Mouse (Mus musculus): Measurements from ENCODE around the gene Chst10. TPM values are rescaled to one million over a fixed set of nuclear protein-coding genes. Genes with fewer than 3 reads are reported as not detected.

Gene Chst10
- polyA plus RNA-seq, 1 experiment from 2014 or later = 50.9 TPM

- Histone ChIP-seq H3K4me1 (no peaks in the 10 kb centered on the region), H3K9ac (replicated peaks) (no peak overlapping the region), H3K36me3 (peaks cover 39% of the 10 kb centered on the region), H3K27me3 (no peaks in the 10 kb centered on the region), H3K4me2 (replicated peaks) (no peak overlapping the region), H3K4me3 (no peak overlapping the region), H3K9me3 (no peaks in the 10 kb centered on the region), H3K27ac (replicated peaks) (no peak overlapping the region)
- no peak for ATAC-seq (replicated peaks)
- WGBS = 82% methylated on average over 9 of the region's 9 CpGs
Measured at GRCm38 (mm10) chr1:38864341-38864740, 33.6 kb downstream of the Chst10 start.

GRCm38 (mm10) chr1:38862213-38862612, 35.7 kb downstream of the Chst10 start:
- no peak overlapping the region for H3K27ac ChIP-seq (replicated peaks)

GRCm38 (mm10) chr1:38860867-38861524, 37.0 kb downstream of the Chst10 start:
- H3K4me2 ChIP-seq (replicated peaks) = no peak overlapping the region
- H3K4me3 ChIP-seq = no peak overlapping the region
- H3K9me3 ChIP-seq = no peaks in the 10 kb centered on the region
- no peaks in the 10 kb centered on the region for H3K4me1 ChIP-seq
- peaks cover 20% of the 10 kb centered on the region for H3K36me3 ChIP-seq
- ATAC-seq (replicated peaks) = peak; percentile 43; the same call in 1 of the 2 replicates
- 88% methylated on average over 9 of the region's 9 CpGs for WGBS
- H3K27ac ChIP-seq (replicated peaks) = peak overlapping the region; percentile 41; the same call in 1 of the 2 replicates
- H3K27me3 ChIP-seq = no peaks in the 10 kb centered on the region
- no peak overlapping the region for H3K9ac ChIP-seq (replicated peaks)

More at GRCm38 (mm10) chr1:38862213-38862612, 35.7 kb downstream of the Chst10 start:
- Histone ChIP-seq H3K9ac (replicated peaks) (no peak overlapping the region), H3K4me3 (no peak overlapping the region), H3K4me2 (replicated peaks) (no peak overlapping the region), H3K27me3 (no peaks in the 10 kb centered on the region), H3K36me3 (peaks cover 28% of the 10 kb centered on the region), H3K4me1 (no peaks in the 10 kb centered on the region), H3K9me3 (no peaks in the 10 kb centered on the region)
- ATAC-seq (replicated peaks) = no peak
- 14% methylated on average over 4 of the region's 4 CpGs for WGBS

GRCm38 (mm10) chr1:38860207-38860606, 37.8 kb downstream of the Chst10 start:
- no peaks in the 10 kb centered on the region for H3K9me3 ChIP-seq
- H3K27ac ChIP-seq (replicated peaks) = no peak overlapping the region

GRCm38 (mm10) chr1:38856196-38856595, 41.8 kb downstream of the Chst10 start:
- ATAC-seq (replicated peaks) = peak; percentile 46; the same call in 1 of the 2 replicates
- Histone ChIP-seq H3K4me2 (replicated peaks) (no peak overlapping the region), H3K27me3 (no peaks in the 10 kb centered on the region), H3K9ac (replicated peaks) (no peak overlapping the region), H3K4me3 (no peak overlapping the region), H3K9me3 (no peaks in the 10 kb centered on the region), H3K4me1 (no peaks in the 10 kb centered on the region), H3K36me3 (no peaks in the 10 kb centered on the region), H3K27ac (replicated peaks) (no peak overlapping the region)
- 6% methylated on average over 3 of the region's 3 CpGs for WGBS

More at GRCm38 (mm10) chr1:38860207-38860606, 37.8 kb downstream of the Chst10 start:
- no peak overlapping the region for H3K4me3 ChIP-seq
- WGBS = 83% methylated on average over 5 of the region's 5 CpGs
- peaks cover 14% of the 10 kb centered on the region for H3K36me3 ChIP-seq
- ATAC-seq (replicated peaks) = no peak
- no peak overlapping the region for H3K4me2 ChIP-seq (replicated peaks)
- no peak overlapping the region for H3K9ac ChIP-seq (replicated peaks)
- no peaks in the 10 kb centered on the region for H3K4me1 ChIP-seq
- H3K27me3 ChIP-seq = no peaks in the 10 kb centered on the region

- Histone ChIP-seq H3K9ac (replicated peaks) (no peak overlapping the region), H3K36me3 (no peaks in the 10 kb centered on the region), H3K27ac (replicated peaks) (no peak overlapping the region), H3K9me3 (no peaks in the 10 kb centered on the region), H3K4me1 (peaks cover 17% of the 10 kb centered on the region), H3K27me3 (no peaks in the 10 kb centered on the region), H3K4me2 (replicated peaks) (no peak overlapping the region), H3K4me3 (no peak overlapping the region)
- whole genome bisulfite sequencing = 45% methylated on average over 2 of the region's 2 CpGs
- ATAC-seq (replicated peaks) = no peak
Measured at GRCm38 (mm10) chr1:38852250-38852649, 45.7 kb downstream of the Chst10 start.

- Histone ChIP-seq H3K4me3 (no peak overlapping the region), H3K9ac (replicated peaks) (no peak overlapping the region), H3K27me3 (no peaks in the 10 kb centered on the region), H3K36me3 (no peaks in the 10 kb centered on the region), H3K4me2 (replicated peaks) (no peak overlapping the region), H3K4me1 (peaks cover 18% of the 10 kb centered on the region), H3K9me3 (no peaks in the 10 kb centered on the region), H3K27ac (replicated peaks) (no peak overlapping the region)
- 89% methylated on average over 2 of the region's 2 CpGs for WGBS
- no peak for ATAC-seq (replicated peaks)
Measured at GRCm38 (mm10) chr1:38850650-38851049, 47.3 kb downstream of the Chst10 start.

GRCm38 (mm10) chr1:38848451-38849289, 49.3 kb downstream of the Chst10 start:
- Histone ChIP-seq H3K9ac (replicated peaks) (no peak overlapping the region; the same call in 1 of the 2 replicates), H3K9me3 (no peaks in the 10 kb centered on the region), H3K4me1 (peaks cover 18% of the 10 kb centered on the region), H3K4me3 (peak overlapping the region; percentile 37), H3K27me3 (no peaks in the 10 kb centered on the region), H3K4me2 (replicated peaks) (peak overlapping the region; percentile 49), H3K27ac (replicated peaks) (peak overlapping the region; percentile 87), H3K36me3 (no peaks in the 10 kb centered on the region)
- peak; percentile 42 for ATAC-seq (replicated peaks)
- WGBS = 27% methylated on average over 2 of the region's 2 CpGs

GRCm38 (mm10) chr1:38847975-38848374, 50.0 kb downstream of the Chst10 start:
- Histone ChIP-seq H3K4me1 (peaks cover 22% of the 10 kb centered on the region), H3K4me2 (replicated peaks) (peak overlapping the region; percentile 49), H3K9me3 (no peaks in the 10 kb centered on the region), H3K4me3 (peak overlapping the region; percentile 37), H3K27me3 (no peaks in the 10 kb centered on the region), H3K36me3 (no peaks in the 10 kb centered on the region), H3K27ac (replicated peaks) (peak overlapping the region; percentile 87), H3K9ac (replicated peaks) (peak overlapping the region; percentile 42)
- WGBS = 2% methylated on average over 11 of the region's 11 CpGs
- peak; percentile 87 for ATAC-seq (replicated peaks)

GRCm38 (mm10) chr1:38843275-38843674, 54.7 kb downstream of the Chst10 start:
- ATAC-seq (replicated peaks) = 0 out of 2 replicates have a peak, but pooled peaks have one; percentile 44
- Histone ChIP-seq H3K4me3 (no peak overlapping the region), H3K9me3 (no peaks in the 10 kb centered on the region), H3K9ac (replicated peaks) (no peak overlapping the region), H3K27ac (replicated peaks) (no peak overlapping the region), H3K4me1 (peaks cover 16% of the 10 kb centered on the region), H3K36me3 (no peaks in the 10 kb centered on the region), H3K27me3 (0 out of 2 replicates have a peak, but pooled peaks cover 7% of the 10 kb centered on the region), H3K4me2 (replicated peaks) (no peak overlapping the region)
- 19% methylated on average over 4 of the region's 4 CpGs for WGBS

GRCm38 (mm10) chr1:38842861-38843260, 55.1 kb downstream of the Chst10 start:
- Histone ChIP-seq H3K9me3 (no peaks in the 10 kb centered on the region), H3K27ac (replicated peaks) (no peak overlapping the region), H3K4me1 (peaks cover 12% of the 10 kb centered on the region), H3K27me3 (0 out of 2 replicates have a peak, but pooled peaks cover 7% of the 10 kb centered on the region), H3K36me3 (no peaks in the 10 kb centered on the region), H3K4me3 (no peak overlapping the region), H3K9ac (replicated peaks) (no peak overlapping the region), H3K4me2 (replicated peaks) (no peak overlapping the region)
- 63% methylated on average over 1 of the region's 1 CpGs for WGBS
- ATAC-seq (replicated peaks) = no peak

- H3K4me3 ChIP-seq = no peak overlapping the region
- H3K27ac ChIP-seq (replicated peaks) = no peak overlapping the region
- no peak for ATAC-seq (replicated peaks)
- no peak overlapping the region for H3K9ac ChIP-seq (replicated peaks)
- peaks cover 17% of the 10 kb centered on the region for H3K4me1 ChIP-seq
- WGBS = 46% methylated on average over 1 of the region's 1 CpGs
- no peaks in the 10 kb centered on the region for H3K36me3 ChIP-seq
- no peaks in the 10 kb centered on the region for H3K9me3 ChIP-seq
- H3K4me2 ChIP-seq (replicated peaks) = no peak overlapping the region
- 0 out of 2 replicates have a peak, but pooled peaks cover 7% of the 10 kb centered on the region for H3K27me3 ChIP-seq
Measured at GRCm38 (mm10) chr1:38839944-38840343, 58.0 kb downstream of the Chst10 start.

Data from forebrain, embryonic 15.5 days (tissue).